Mouse (Mus musculus) embryo, embryonic 10 days (tissue): Measurements from ENCODE around the gene Ciita.
A peak's percentile ranks its signal among the peaks of the same experiment; 100 is the strongest.

Source experiments
- DNase-seq: peaks from one replicate; pipeline ENCODE4 v3.0.0-alpha.2; 2015; ENCODE audit warnings: low spot score

The Ciita gene

GRCm38 (mm10) chr16:10479857-10480256 lies at the start of gene Ciita:
Gene Ciita, plus strand, starts transcription at chr16:10480059.
- no peak for DNase-seq

GRCm38 (mm10) chr16:10431911-10432310 lies 47.9 kb upstream of the Ciita start:
- no peak for DNase-seq

GRCm38 (mm10) chr16:10432387-10432786 lies 47.5 kb upstream of the Ciita start:
- no peak for DNase-seq

- no peak for DNase-seq
These were observed 46.5 kb upstream of the Ciita start for GRCm38 (mm10) chr16:10433344-10433743.

- no peak for DNase-seq
These were observed 43.7 kb upstream of the Ciita start for GRCm38 (mm10) chr16:10436166-10436565.

GRCm38 (mm10) chr16:10438055-10438454 lies 41.8 kb upstream of the Ciita start:
- no peak for DNase-seq

GRCm38 (mm10) chr16:10441328-10441727 lies 38.5 kb upstream of the Ciita start:
- DNase-seq, result no peak

GRCm38 (mm10) chr16:10441761-10442160 lies 38.1 kb upstream of the Ciita start:
- DNase-seq, result no peak

- DNase-seq, result no peak
These were observed 36.1 kb upstream of the Ciita start for GRCm38 (mm10) chr16:10443723-10444122.

GRCm38 (mm10) chr16:10446573-10447263 lies 33.1 kb upstream of the Ciita start:
- DNase-seq, result peak; percentile 14

GRCm38 (mm10) chr16:10447264-10447594 lies 32.6 kb upstream of the Ciita start, which contains the start of gene Tvp23a:
Gene Tvp23a, minus strand, starts transcription at chr16:10447362.
- peak; percentile 95 for DNase-seq

GRCm38 (mm10) chr16:10447781-10448180 lies 32.1 kb upstream of the Ciita start:
- DNase-seq, result no peak

- no peak for DNase-seq
These were observed 30.9 kb upstream of the Ciita start for GRCm38 (mm10) chr16:10448931-10449330.

GRCm38 (mm10) chr16:10451906-10452305 lies 28.0 kb upstream of the Ciita start:
- DNase-seq, result no peak

GRCm38 (mm10) chr16:10452445-10452896 lies 27.4 kb upstream of the Ciita start:
- no peak for DNase-seq

GRCm38 (mm10) chr16:10453872-10454582 lies 25.8 kb upstream of the Ciita start:
- no peak for DNase-seq

- peak; percentile 21 for DNase-seq
These were observed 25.3 kb upstream of the Ciita start for GRCm38 (mm10) chr16:10454583-10454974.

- no peak for DNase-seq
These were observed 19.7 kb upstream of the Ciita start for GRCm38 (mm10) chr16:10460188-10460587.

GRCm38 (mm10) chr16:10461178-10461577 lies 18.7 kb upstream of the Ciita start:
- DNase-seq, result no peak

- no peak for DNase-seq
These were observed 14.7 kb upstream of the Ciita start for GRCm38 (mm10) chr16:10465011-10465681.

GRCm38 (mm10) chr16:10467391-10468107 lies 12.3 kb upstream of the Ciita start:
- DNase-seq, result no peak

- DNase-seq, result no peak
These were observed 11.7 kb upstream of the Ciita start for GRCm38 (mm10) chr16:10468201-10468600.
